ENCODE assay signal across 20 mouse cellular contexts in genomic region chrX:7847845-7848244, GRCm38 (mm10). TPM values are rescaled to one million over a fixed set of nuclear protein-coding genes. Genes with fewer than 3 reads are reported as not detected.
DNase-seq lines count a peak whose midpoint lies in the region; ATAC-seq and TF ChIP-seq lines count a peak whose summit lies in the region.
"Had no signal": no experiment of that assay in that cellular context is flagged by ENCODE, and none has a peak within 500 bp of the region (broad histone marks: within the 10 kb centered on the region; RNA-seq: fewer than 3 reads in every experiment).

No protein-coding gene starts in this region.

- no peak overlapping the region for H3K4me3 ChIP-seq in layer of hippocampus, adult 2 months
- H3K4me3 ChIP-seq: embryonic facial prominence, embryonic 13.5 days; stomach, embryonic 15.5 days had no signal

- no peak for DNase-seq in frontal cortex, postnatal 14 days (ENCODE audit: low spot score in 2 of 2)
- DNase-seq in layer of hippocampus, adult 2 months (ENCODE audit: low spot score in 2 of 2), result peak; percentile 30 to 41
- DNase-seq in layer of hippocampus, postnatal 25 days (ENCODE audit: extremely low spot score in 1 of 2, low spot score in 1 of 2), result no peak
- DNase-seq in right cerebral cortex, adult 18-20 months, result peak; percentile 8
- no peak for DNase-seq in right cerebral cortex, postnatal 25 days
- DNase-seq in layer of hippocampus, postnatal 10 days (ENCODE audit: low spot score in 2 of 2), result peak; percentile 12 to 18
- DNase-seq in Muller cell, postnatal 12 days (ENCODE audit: inconsistent ontology term), result no peak
- DNase-seq: cerebellum, adult 9-11 months; heart, postnatal 10 days; kidney, adult 9 months; kidney, postnatal 25 days; liver; lung, postnatal 10 days; right cerebral cortex, postnatal 14 days; thymus, adult 18-20 months; thymus, postnatal 4 days had no signal

- ATAC-seq in frontal cortex, adult (ENCODE audit: low TSS enrichment), result peak; percentile 65
- ATAC-seq: inflammation-experienced regulatory T-cells, adult 6 months had no signal

- no peak for TF ChIP-seq CTCF in layer of hippocampus, adult 2 months (conservative IDR thresholded peaks at IDR 0.05)

- peak overlapping the region; percentile 61; the same call in 1 of the 2 replicates for H3K27ac ChIP-seq in layer of hippocampus, adult 2 months
- H3K27ac ChIP-seq: embryonic facial prominence, embryonic 13.5 days; stomach, embryonic 15.5 days had no signal

RNA-seq across cellular contexts. Expression of gene Otud5, which starts 6.7 kb away (rescaled TPM):
- 10 to 100 TPM; 82.6 to 83.8 TPM for total RNA-seq in layer of hippocampus, adult 2 months (2021)
- 10 to 100 TPM; 75.8 to 85.3 TPM for total RNA-seq in layer of hippocampus, postnatal 25 days (2021)
- total RNA-seq in layer of hippocampus, postnatal 10 days (2021), result 10 to 100 TPM; 67.3 to 67.8 TPM

RNA-seq across cellular contexts. Expression of gene Kcnd1, which starts 25.8 kb away (rescaled TPM):
- total RNA-seq in layer of hippocampus, adult 2 months (2021), result 1 to 10 TPM; 9.5 to 9.7 TPM
- 1 to 10 TPM; 8.0 to 9.5 TPM for total RNA-seq in layer of hippocampus, postnatal 25 days (2021)
- total RNA-seq in layer of hippocampus, postnatal 10 days (2021), result 10 to 100 TPM; 11.8 to 12.0 TPM

RNA-seq across cellular contexts. Expression of gene Pim2, which starts 30.2 kb away (rescaled TPM):
- 10 to 100 TPM; 53.0 to 54.6 TPM for total RNA-seq in layer of hippocampus, adult 2 months (2021)
- 10 to 100 TPM; 52.2 to 57.4 TPM for total RNA-seq in layer of hippocampus, postnatal 25 days (2021)
- 10 to 100 TPM; 39.1 to 39.9 TPM for total RNA-seq in layer of hippocampus, postnatal 10 days (2021)

RNA-seq across cellular contexts. Expression of gene Slc35a2, which starts 36.0 kb away (rescaled TPM):
- 10 to 100 TPM; 36.0 to 40.5 TPM for total RNA-seq in layer of hippocampus, adult 2 months (2021)
- total RNA-seq in layer of hippocampus, postnatal 25 days (2021), result 10 to 100 TPM; 44.7 to 45.9 TPM
- total RNA-seq in layer of hippocampus, postnatal 10 days (2021), result 10 to 100 TPM; 46.7 to 47.4 TPM

RNA-seq across cellular contexts. Expression of gene Pqbp1, which starts 51.2 kb away (rescaled TPM):
- total RNA-seq in layer of hippocampus, adult 2 months (2021), result 10 to 100 TPM; 83.6 to 92.9 TPM
- total RNA-seq in layer of hippocampus, postnatal 25 days (2021), result 10 to 100 TPM; 78.1 to 93.2 TPM
- 10 to 100 TPM; 79.4 to 87.7 TPM for total RNA-seq in layer of hippocampus, postnatal 10 days (2021)

Comparison
In these comparisons a context has a peak if more than half of its experiments do, and no peak if none do; other contexts are left out.
1. DNase-seq: peak in layer of hippocampus, adult 2 months (2 of 2), right cerebral cortex, adult 18-20 months (single experiment) and layer of hippocampus, postnatal 10 days (2 of 2); none in frontal cortex, postnatal 14 days (0 of 2), layer of hippocampus, postnatal 25 days (0 of 2), right cerebral cortex, postnatal 25 days (single experiment) and Muller cell, postnatal 12 days (single experiment).